Mouse (Mus musculus) adrenal gland, adult 2 months (tissue): ENCODE measurements around the gene Insc. TPM values are rescaled to one million over a fixed set of nuclear protein-coding genes. Genes with fewer than 3 reads are reported as not detected.

Experiments used
- DNase-seq: peaks from one replicate; pipeline ENCODE4 v3.0.0; 2021
- polyA plus RNA-seq: library from polyadenylated mRNA; depleted of rRNA; stranded (reverse); fragments of >200 nt; gene quantifications from 2 replicates; pipeline ENCODE4 v1.2.3, GENCODE M21; 2012
- total RNA-seq, 2 experiments: library from RNA; stranded (reverse); gene quantifications; 2 replicates each; pipeline ENCODE4 v1.2.3; 2021

The Insc gene
- total and polyA plus RNA-seq, 3 experiments, result 1.1 to 2.2 (median 1.9) TPM

DNA sequence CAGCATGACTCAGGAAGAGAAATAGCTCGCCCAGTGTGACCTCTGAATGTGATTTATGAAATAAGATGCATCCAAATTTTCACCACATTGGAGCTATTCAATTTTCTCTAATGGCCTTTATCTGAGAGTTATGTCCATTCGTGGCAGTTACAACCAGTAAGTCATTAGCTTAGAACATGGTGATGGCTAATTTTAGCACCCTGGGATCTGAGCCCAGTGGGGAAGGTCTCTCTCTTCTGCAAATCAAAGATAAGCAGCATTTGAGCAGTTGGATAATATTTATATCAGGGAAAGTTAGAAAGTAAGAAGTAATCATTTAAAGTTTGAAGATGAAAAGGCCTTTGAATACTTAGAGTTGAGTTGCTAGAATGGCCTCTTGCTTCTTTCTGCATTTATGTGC is 19.2 kb downstream of the Insc start:
- no peak for DNase-seq

DNA sequence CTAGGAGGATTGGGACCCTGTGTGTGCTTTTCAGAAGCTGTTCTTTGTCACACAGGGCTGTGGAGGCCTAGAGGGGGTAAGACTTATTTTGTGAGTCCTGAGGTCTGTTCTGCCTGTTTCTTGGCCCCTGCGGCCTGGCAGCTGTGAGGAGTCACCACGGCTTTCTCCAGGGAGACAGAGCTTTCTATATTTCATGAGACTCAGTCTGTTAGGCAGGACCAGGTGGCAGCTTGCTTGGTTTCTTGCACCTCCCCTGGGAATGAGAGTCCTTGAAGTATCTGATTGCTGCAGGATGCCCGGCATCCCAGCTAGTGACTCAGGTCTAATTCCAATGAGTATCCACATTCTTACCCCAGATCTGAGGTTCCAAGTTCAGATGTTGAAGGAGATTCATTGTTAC is 21.8 kb downstream of the Insc start:
- DNase-seq, result no peak

DNA sequence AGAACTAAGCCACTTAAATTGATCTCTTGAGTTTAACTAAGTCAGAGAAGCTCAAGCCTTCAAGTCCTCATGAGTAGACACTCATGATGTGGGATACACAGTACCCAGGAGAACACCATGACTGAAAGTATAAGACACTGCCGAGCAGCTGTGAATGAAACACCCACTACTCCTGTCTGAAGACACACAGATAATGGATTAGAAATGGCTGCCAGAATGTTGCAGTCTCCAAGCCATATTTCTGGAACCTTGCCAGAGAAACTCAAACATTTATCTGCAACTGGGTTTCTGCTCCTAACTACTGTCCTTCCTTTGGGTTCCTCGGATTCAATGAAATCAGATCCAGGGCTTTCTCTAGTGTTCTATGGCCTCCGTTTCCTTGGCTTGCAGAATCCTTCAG is 23.0 kb downstream of the Insc start:
- DNase-seq, result no peak

DNA sequence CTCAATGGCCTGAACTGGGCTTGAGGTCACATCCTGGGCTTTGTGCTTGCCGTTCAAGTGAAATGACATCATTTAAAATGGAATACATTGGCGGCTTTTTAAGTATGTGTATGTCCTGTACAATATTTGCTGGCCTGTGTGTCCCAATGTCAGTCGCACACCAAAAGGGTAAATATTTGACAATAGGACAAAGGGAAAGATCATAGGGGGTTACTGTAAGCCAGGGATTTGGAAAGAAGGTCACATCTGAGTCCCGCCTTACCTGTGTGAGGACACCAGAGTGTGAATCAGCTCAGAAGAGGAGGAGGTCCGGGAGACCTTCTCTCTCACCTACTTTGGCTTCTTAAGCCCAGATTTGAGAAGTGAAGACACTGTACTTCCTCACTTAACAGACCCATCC is 25.0 kb downstream of the Insc start:
- no peak for DNase-seq

DNA sequence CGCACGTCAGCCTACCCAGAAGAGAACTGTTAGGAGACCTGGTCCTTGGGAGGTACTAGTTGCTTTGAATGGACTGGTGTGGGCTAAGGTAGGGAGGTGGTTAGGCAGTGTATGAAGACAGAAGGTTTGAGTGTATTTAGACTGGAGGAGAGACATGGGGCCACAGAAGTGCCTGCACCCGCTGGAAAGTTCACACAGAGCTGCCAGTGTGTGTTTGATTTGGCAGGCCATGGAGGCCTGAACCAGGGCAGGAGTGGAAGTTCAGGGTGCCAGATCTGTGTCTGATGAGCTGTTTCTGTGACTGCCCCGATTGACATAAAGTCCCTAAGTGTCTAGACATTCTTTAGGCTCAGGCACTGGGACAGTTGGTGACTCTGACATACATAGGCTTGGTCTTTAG is 25.5 kb downstream of the Insc start:
- DNase-seq, result no peak

DNA sequence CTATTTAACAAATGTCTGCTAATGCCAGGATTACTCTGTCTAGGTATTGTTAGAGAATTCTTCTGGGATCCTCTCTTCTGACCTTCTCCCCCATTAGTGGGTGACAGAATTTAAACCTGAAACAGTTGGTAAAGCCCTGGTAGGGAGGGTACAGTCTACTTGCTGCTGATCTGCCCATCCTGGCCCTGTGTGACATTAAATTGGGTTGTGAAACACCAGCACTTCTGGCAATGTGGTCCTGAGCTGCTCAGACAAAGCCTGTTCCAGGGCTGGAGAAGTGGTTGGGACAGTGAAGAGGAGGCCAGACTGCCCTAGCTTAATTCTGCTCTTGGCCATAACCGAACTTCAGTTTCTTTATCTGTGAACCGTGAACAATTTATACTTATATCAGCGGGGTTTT is 27.1 kb downstream of the Insc start:
- DNase-seq, result no peak

DNA sequence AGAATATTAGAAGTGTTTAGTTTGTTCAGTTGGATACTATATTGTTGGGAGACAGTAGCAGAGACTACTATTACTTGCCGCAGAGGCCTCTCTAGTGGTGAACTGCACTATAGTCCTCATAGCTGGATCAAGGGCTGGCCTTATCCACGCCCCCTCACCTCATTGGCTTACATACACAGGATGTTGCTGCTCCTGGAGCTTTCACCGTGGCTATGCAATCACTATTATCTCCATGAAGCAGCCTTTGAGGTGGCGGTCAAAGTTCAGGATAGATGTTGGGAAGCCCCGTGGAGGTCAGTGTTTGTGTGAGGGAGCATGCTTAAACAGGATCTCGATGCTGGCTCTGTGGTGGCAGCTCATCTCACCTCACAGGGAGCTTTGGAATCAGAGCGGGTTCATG is 28.3 kb downstream of the Insc start:
- no peak for DNase-seq

DNA sequence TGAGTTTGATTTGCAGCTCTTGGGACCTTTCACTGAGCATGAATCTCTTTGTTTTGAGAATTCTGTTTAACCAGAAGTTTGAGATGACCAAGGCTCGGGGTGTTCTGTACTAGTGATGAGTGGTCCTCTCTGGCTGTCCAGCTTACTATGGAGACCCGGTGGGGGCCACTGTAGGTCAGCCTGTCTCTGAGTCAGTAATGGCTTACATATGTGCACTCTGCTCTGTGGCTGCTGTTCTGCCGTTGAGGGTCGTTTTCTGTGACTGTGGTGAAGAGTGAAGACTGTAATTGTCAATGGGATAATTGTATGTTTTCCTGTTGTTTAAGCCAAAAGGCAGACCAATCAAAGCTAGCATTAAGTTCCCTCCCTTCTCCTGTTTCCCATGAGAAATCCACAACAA is 30.3 kb downstream of the Insc start:
- no peak for DNase-seq

DNA sequence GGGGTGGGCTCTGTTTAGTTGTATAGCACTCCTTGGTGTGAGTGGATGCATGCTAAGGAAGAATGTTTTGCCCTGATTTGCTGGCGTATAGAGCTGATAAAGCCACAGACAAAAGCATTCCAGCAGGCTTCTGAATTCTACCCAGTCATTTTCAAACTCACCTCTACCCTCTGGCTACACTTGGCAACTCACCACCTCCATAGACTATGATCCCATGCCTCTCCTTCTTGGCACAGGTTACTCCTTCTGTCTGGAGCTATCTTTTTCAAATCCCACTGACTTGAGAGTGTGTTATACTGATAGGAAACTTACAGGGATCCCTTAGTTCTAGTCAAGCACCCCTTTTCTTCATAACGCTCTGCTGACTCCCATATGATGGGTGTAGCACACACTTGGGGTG is 32.4 kb downstream of the Insc start:
- DNase-seq, result no peak

DNA sequence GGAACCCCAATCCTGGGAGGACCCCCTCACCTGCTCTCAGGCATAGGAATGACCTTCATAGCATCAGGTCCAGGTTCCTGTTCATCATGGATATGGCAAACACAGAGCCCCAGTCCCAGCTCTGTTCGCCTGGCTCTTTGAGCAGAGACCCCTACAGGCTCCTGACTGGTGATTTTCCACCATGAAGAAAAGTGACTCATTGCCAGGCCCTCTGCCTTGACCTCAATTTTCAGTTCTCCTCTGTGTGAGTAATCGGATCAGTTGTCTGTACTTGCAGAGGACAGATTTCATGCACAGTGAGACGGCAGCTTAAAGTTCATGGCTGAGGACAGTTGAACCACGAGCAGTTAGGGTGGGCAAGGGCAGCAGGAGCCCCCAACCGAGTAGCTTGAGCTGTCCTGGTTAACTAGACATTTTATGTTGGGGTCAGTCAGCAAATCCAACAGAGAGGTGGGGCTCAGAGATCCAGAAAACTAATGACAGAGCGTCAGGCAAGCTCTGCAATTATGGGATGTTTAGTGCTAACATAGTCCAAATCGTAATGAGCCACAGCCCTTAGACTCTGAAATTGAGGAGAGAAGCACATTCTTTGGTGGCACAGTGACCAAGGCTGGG is 34.8 kb downstream of the Insc start:
- DNase-seq, result peak; percentile 81

DNA sequence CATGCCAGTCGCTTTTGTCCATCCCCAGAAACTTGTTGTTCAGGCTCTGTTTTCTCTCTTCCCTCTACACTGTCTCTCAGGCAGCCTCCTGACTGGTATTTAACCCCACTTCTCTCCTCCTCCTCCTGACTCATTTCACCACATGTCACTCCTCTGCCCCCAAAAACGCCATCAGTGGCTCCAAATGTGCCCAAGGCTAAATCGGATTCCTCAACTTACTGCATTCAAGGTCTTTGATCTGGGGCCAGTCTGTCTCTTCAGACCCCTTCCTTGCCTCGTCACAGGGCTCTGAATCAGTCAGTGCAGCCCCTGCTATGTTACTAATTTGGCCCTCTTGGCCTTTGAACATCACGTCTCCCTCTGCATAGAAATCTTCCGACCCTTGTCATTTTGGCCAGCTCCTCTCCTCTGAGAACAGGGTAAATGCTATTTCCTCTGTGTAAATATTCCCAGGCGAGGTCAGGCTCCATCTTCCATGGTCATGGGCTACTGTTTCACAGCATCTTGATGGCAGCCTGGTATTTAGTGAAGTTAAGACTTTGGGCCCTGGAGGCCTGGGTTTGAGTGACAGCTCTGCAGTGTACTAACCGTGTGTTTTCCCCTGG is 35.7 kb downstream of the Insc start:
- peak; percentile 72 for DNase-seq

DNA sequence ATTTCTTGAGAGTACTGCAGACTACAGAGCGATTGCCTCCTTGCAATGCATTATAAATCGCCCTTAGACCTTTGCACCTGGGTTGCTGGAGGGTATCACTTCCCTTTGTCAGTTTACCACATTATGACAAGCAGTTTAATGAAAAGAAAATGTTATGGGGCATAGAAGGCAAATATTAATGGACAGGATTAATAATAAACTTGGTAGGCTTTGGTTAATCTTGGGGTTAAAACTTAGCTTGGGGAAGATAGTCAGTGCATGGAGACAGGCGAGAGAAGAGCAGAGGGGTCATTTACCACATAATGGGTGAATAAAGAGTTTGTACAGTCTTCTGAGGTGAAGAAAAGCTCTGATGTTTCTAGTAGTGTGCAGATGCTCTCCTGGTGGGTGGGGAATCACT is 39.8 kb downstream of the Insc start:
- DNase-seq, result no peak

DNA sequence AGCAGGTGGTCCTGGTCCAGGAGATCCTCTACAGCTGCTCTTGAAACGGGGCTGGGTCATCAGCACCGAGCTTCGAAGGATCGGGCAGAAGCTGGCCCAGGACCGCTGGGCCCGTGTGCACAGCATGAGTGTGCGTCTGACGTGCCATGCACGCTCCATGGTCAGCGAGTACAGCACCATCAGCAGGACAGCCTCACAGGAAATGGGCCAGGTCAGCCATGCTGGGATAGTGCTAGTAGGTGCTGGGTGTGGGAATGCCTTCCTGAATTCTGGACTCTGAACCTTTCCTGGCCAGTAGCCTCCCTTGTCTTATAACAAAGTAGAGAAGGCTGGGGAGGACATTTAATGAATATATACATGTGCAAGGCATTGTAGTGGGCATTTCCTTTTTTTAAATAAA is 47.6 kb downstream of the Insc start:
- no peak for DNase-seq

DNA sequence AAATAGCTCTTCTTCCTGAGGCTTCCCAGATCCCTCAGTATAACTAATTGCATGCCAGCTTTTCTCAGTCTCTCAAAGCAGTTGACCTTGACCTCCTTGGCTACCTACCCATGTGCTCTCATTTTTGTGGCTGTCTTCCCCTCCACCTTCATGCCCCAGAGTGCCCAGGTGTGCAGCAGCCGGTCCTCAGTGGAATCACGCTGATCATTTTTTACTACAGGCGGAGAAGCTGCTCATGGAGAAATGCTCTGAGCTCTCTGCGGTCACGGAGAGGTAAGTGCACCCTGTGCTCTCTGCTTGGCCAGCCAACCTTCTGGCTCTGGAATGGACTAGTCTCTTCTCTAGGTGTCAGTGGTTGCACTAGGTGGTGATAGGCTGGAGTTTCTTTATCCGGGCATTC is 48.5 kb downstream of the Insc start:
- no peak for DNase-seq

DNA sequence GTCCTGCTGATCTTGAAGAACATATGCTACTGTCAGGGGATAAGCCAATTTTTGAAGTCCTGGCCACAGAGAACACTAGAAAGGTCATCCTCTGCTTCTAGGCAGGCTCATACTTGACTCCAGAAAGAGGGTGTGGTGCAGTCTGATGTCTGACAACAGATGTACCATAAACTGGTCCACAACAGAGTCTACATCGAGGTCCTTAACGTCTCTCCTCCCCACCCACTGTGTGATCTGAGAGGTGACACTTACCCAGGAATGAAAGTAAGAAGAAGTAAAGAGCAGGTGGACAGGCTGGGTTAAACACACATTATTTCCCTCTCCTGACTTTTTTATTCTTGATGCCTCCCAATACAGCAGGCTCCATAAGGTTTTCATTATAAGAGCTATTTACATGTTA is 50.9 kb downstream of the Insc start:
- DNase-seq, result no peak

DNA sequence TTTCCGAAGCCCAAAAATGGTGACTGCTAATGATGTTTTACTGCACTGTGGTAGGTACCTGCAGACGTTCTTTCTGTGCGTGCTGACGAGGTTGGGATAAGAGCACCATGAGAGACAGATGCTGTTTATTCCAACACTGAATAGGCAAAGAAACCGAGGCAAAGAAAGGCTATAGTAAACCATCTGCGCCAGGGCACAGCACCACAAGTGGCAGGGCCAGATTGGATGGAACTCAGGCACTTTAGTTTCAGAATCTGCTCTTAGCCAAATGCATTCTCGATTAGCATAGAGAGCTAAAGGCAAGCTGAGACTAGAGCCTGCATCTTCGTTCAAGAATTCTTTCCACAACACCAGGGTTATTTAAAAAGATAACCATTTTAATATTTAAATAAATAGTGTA is 59.1 kb downstream of the Insc start:
- DNase-seq, result no peak

DNA sequence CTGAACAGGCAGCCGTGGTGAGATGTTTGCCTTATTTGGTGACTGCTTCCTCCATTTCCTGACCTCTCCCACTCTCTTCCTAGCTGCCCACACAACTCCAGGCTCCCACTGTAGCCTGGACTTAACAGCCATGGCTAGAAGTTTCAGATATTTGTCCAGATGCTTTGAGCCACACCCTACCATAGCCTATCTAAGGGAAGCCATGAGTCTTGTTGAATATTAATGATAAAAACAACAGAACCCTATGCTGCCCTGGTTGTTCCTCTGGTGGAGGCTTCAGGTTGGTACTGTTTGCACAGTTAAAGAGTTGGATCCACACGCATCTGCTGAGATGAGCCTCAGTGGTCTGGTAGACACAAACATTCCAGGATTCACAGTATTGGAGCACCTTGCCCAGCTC is 61.8 kb downstream of the Insc start:
- no peak for DNase-seq

DNA sequence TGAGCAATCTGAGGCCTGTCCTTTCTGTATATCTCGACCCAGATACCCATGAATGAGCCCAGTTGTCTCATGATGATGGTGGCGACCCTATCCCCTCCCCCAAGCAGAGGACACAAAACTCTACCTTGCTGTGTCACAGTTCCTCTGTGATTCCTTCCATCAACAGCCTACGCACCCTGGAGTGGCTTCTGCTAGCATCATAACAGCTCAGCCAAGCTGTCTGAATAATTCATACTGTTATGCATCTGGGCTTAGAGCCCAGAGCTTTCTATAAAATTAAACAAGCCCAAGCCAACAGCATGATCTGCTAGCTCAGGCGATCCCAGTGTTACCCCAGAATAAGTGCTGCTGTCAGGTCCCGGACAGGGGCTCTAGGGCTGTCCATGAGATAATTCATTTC is 63.8 kb downstream of the Insc start:
- no peak for DNase-seq

DNA sequence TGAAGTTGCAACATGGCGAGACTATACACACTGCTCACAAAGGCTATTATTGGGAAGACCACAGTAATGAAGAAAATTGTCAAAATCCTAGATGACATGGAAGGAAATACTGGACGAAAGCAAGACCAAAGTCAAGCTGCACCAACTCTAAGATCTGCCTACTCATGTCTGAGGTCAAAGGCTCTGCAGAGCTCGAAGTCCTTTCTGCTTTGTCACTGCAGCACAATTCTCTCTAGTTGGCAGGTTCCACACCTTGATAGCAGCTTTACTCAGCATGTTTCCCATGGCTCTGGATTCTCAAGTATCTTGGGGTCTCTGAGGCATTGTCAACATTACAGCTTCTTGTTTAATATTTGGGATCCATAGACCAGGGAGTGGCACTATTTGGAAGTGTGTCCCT is 64.8 kb downstream of the Insc start:
- no peak for DNase-seq

DNA sequence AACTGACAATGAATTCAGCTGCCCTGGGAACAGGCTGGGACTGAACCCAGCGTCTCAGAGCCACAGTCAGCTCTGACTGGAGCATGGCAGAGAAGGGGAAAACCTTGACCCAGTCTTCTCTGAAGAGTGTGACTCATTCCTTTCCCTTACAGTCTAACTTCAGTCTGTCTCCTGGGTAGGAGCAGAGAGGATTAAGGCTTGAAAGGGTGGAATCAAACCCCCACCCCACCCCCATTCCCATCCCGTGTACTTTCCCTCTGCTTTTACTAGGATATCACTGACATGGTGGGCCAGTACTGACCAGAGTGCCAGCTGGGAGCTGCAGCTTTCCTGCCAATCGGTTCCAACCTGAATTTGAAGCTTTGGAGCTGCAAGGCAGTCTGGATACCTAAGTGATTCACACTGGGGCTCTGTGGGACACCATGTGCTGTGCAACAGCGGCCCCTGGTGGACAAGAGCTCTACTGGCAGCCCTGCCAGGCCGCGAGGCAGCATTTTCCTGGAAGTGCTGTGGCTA is 73.9 kb downstream of the Insc start:
- DNase-seq, result peak; percentile 90

DNA sequence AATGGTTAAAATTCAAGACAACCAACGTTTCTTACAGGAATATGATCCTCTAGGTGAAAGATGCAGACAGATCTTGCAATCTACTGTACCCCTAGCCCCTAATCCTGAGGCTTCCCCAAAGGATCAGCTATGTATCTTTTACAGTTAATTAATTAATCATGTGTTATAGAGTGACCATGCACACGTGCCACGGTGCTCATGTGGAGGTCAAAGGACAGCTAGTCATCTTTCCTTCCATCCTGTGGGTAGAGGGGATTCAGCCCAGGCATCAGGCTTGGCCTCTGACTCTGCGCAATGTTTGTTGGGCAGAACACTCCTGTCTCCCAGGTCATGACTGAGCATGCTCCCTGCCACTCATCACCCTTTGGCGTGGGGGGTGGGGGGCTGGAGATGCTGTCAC is 74.4 kb downstream of the Insc start:
- DNase-seq, result no peak

DNA sequence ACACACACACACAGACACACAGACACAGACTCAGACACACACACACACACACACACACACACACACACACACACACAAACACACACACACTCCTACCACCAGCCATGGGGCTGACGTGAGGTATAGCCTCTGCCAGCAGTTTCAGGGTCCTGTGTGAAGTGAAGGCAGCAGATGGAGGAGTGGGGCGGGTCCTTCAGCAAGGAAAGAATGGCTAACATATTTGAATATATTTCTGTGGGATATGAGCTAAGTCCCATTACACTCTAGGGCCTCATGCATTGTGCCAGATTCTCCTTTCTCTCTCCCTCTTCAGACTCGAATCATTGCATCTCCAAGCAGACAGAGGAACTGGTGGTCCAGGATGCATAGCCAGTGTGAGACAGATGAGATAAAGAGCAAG is 74.9 kb downstream of the Insc start:
- no peak for DNase-seq

DNA sequence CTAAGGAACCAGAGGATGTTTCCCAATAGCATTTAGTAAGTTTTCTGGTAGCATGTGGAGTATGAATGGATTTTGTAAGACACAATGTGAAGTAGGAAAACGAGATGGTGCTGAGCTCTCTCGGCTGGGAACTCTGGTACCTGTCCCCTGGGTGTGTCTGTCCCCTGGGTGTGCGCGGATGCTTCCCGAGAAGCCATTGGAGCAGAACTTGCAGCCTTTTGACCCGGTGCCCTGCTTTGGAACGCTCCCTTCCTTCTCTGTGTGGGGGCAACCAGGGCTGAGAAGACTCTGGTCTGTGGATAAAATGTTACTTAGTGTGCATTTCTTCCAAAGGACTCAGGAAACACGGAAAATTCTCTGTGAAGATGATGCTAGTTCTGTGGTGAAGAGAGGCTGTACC is 75.3 kb downstream of the Insc start:
- no peak for DNase-seq

DNA sequence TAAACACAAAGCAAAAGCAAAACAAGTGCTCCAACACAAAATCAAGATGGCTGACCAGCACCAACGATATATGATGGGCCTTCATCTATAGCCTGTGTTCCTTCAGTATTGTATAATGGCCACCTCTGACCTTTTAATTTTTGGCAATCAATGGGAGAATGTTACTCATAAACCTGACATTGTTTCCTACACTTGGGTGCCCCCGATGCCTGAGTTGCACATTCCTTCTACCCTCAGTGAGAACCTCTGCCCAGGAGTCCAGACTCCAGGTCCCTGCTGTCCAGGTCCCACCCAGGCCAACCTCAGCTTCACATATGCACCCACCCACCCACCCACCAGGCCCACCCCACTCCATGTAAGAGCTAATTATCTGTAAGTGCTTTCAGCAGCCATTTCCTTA is 79.2 kb downstream of the Insc start:
- DNase-seq, result no peak

DNA sequence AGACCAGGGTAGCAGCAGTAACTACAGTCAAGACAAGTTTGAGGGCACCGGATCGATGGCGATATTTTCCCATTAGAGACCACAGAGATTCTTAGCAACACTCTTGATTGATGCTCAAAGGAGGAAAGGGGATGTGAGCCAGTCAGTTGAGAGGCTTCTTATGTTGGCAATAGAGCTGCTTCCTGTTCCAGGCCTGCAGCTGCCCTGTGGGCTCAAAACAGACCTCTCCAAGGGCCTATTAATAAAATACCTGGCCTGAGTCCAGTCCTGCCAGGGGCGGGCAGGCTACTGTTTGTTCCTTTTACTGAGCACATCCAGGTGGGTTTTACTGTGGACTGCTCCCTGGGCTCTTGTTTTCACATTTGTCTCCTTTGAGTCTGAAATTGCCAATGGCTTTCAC is 83.9 kb downstream of the Insc start:
- no peak for DNase-seq
